Mouse (Mus musculus) gastrocnemius, adult 8-10 months (tissue): ENCODE data around the gene Mllt6. TPM values are rescaled to one million over a fixed set of nuclear protein-coding genes. Genes with fewer than 3 reads are reported as not detected.
"Not testable (repeated sequence)": the region's sequence is repeated elsewhere in the genome, so short reads cannot be mapped to it uniquely, and the experiment has no call there.

ENCODE experiments used
- DNase-seq, 2 experiments: peaks; one replicate each; pipeline ENCODE4 v3.0.0; 2022; ENCODE audit warnings: low spot score in 2 of 2
- total RNA-seq, 4 experiments: library from RNA; stranded (reverse); gene quantifications; 2 replicates each; pipeline ENCODE4 v1.2.4; 2022

Mllt6 gene
- total RNA-seq = 10 to 100 TPM; 45.5 to 63.7 (median 51.7) TPM

DNA sequence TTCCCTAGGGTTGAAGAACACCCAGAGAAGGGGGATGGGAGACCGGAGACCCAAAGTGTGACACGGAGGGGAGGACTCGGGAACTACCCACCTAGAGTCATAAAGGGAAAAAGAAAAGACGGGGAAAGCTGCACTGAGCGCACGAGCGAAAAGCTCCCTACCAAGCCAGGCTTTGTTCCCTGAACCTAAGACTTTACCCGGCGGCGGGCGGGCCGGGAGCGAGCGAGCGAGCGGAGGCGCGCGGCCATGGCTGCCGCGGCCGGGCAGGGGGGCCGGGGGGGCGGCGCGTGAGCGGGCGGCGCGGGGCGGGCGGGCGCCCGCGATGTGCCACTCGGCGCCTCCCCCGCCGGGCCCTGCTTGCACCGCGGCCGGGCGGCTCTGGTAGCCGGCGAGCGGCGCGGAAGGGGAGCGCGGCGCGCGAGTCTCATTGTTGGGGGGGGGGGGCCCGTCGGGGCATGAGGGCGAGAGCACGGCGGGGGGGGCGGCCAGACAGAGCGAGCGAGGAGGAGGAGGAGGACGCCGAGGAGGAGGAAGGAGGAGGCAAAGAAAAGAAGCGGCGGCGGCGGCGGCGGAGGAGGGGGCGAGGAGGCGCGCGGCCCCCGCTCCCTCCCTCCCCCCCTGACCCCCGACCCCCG is at the start of gene Mllt6:
Gene Mllt6, plus strand, starts transcription at position 522 of the 635 bp plus-strand sequence.
- peak; percentile 67 to 70 for DNase-seq

DNA sequence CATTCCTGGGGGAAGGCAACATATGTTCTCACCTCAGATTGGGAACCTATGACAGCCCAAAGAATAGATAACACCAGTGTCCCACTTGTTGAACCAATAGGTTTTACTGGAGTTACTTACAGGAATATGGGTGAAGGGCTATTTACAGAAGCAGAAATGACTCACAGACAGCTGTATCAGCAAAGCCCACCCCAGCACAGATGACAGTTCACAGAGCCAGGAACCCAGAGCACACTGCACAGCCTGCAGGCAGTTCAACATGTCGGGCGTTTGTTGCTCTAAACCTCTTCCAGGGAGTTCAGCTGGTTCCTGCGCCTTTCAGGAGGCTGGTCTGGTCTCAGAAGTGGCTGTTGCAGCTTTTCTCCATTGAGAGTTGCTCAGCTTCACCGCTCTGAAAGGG is 47.9 kb upstream of the Mllt6 start:
- DNase-seq = no peak

GRCm38 (mm10) chr11:97618368-97618767 is 44.8 kb upstream of the Mllt6 start:
- no peak for DNase-seq

- DNase-seq = peak in 1 of 2 experiments; percentile 33
Measured at GRCm38 (mm10) chr11:97619391-97619795, 43.8 kb upstream of the Mllt6 start.

- peak in 1 of 2 experiments; percentile 29 for DNase-seq
Measured at GRCm38 (mm10) chr11:97622440-97622839, 40.8 kb upstream of the Mllt6 start.

DNA sequence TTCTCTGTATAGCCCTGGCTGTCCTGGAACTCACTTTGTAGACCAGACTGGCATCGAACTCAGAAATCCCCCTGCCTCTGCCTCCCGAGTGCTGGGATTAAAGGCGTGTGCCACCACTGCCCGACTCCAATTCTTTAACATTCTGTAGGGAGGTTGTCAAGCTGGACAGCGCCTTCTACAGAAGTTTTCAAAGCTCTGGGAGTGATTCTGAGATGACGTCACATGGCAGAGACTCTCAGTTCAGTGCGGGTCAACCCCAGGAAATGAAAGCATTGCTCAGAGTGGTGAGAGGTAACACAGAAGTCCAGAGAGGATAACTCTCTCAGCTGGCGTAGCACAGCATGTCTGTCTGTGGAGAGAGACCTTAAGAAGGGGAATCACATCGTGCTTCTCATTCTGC is 40.0 kb upstream of the Mllt6 start:
- DNase-seq = no peak

DNA sequence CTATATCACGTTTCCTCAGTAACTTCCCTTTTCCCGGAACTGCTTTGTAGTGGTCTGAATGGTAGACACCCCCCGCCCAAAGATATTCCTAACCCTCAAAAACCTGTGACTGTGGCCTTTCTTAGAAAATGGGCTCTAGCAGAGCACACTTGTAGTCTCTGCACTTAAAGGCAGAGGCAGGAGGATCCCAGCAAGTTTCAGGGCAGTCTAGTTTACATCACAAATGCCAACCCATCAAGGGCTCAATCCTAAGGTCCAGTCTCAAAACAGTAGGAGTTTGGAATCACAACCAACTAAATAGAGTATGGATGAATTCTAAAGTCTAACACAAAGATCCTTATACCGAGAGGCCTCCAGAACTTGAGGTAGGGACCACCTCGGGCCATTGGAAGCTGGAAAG is 37.7 kb upstream of the Mllt6 start:
- no peak for DNase-seq

- DNase-seq = no peak
Measured at GRCm38 (mm10) chr11:97626431-97626830, 36.8 kb upstream of the Mllt6 start.

- no peak for DNase-seq
Measured at GRCm38 (mm10) chr11:97626850-97627249, 36.4 kb upstream of the Mllt6 start.

DNA sequence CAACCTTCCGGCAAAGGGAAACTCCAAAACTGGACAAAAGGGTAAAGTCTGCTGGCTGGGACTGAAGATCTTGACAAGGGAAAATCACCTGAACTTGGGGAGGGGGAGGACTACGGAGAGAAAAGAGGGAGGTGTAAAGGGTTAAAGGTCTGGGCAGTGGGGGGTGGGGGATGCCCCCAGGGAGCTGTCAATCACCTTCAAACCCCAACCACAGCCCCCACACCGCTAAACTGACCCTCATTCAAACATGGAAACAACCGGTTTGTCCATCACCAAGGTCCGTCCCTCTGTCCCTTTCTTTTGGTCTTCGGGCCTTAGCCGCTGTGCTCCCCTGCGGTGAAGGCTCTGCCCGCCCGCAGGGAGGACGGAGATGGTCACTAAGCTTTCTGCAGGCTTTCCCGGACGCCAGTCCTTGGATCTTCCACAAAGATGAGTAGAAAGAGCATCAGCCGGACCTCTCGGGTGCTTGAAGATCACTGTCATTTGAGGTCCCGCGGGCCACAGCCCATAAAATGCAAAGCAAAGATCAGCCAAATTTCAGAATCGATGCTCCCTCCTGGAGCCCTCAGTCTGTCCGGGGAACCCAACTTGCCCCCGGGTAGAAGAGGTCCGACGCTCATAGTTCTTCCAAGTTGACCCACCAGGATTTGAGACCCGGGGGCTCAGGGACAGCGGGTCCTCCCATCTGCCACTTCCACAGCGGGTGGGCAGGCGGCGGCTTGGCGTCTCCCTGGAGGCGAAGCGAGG is 35.5 kb upstream of the Mllt6 start:
- no peak for DNase-seq

GRCm38 (mm10) chr11:97628303-97628567 is 35.0 kb upstream of the Mllt6 start:
- DNase-seq = no peak

GRCm38 (mm10) chr11:97628568-97629518 is 34.4 kb upstream of the Mllt6 start:
- DNase-seq = no peak

GRCm38 (mm10) chr11:97629576-97629975 is 33.6 kb upstream of the Mllt6 start, which contains the start of gene Epop:
Gene Epop, minus strand, starts transcription at chr11:97629702.
- peak; percentile 65 to 79 for DNase-seq

GRCm38 (mm10) chr11:97631046-97631445 is 32.2 kb upstream of the Mllt6 start:
- no peak for DNase-seq

- no peak for DNase-seq
Measured at GRCm38 (mm10) chr11:97631500-97631899, 31.7 kb upstream of the Mllt6 start.

- peak; percentile 56 to 63 for DNase-seq
Measured at GRCm38 (mm10) chr11:97631938-97632337, 31.3 kb upstream of the Mllt6 start.

GRCm38 (mm10) chr11:97632440-97632839 is 30.8 kb upstream of the Mllt6 start:
- not testable (repeated sequence) for DNase-seq

GRCm38 (mm10) chr11:97635468-97636019 is 27.7 kb upstream of the Mllt6 start:
- DNase-seq = no peak

GRCm38 (mm10) chr11:97641668-97642067 is 21.5 kb upstream of the Mllt6 start:
- DNase-seq = no peak

DNA sequence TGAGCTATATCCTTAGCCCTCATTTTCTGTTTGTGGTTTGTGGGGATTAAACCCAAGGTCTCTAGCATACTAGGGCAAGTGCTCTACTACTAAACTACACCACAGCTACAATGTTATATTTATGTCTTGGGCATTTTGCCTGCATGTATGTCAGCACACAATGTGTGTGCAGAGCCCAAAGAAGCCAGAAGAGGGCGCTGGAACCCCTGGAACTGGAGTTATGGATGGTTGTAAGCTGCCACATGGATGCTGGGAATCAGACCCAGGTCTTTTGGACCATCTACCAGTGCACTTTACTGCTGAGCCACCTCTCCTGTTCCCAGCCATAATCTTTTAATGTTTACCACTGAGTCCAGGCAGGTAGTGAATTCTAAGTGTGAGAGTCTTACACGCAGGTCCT is 20.5 kb upstream of the Mllt6 start:
- no peak for DNase-seq

- no peak for DNase-seq
Measured at GRCm38 (mm10) chr11:97643380-97644055, 19.7 kb upstream of the Mllt6 start.
